Comparison of ENCODE assay signal across 16 mouse cellular contexts in the genomic region with DNA sequence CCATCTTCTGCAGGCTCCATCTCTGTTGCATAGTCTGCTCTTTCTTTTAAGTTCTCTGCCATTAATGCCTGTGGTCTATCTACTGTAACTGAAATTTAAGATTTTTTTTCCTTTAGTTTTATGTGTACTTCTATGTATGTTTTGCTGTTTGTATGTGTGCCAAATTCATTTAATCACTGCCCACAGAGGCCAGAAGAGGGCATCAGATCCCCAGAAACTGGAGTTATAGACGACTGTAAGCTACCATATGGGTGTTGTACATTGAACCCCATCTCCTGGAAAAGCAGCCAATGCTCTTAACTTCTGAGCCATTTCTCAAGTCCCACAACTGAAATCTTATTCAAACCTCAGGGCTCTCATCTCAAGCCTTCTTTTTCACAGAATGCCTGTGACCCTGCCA. TPM values are rescaled to one million over a fixed set of nuclear protein-coding genes. Genes with fewer than 3 reads are reported as not detected.
DNase-seq lines count a peak whose midpoint lies in the region; ATAC-seq and TF ChIP-seq lines count a peak whose summit lies in the region.
"Had no signal": no experiment of that assay in that cellular context is flagged by ENCODE, and none has a peak within 500 bp of the region (broad histone marks: within the 10 kb centered on the region; RNA-seq: fewer than 3 reads in every experiment).

No protein-coding gene starts in this region.

- peak; percentile 26 for DNase-seq in kidney, postnatal 0 days (ENCODE audit: low spot score)
- no peak for DNase-seq in kidney, adult 11 months
- peak; percentile 30 for DNase-seq in retina, postnatal 1 day
- no peak for DNase-seq in retina, embryonic 14.5 days (ENCODE audit: low spot score)
- DNase-seq in NIH3T3 (ENCODE audit: low read depth): peak; percentile 34
- no peak for DNase-seq in stomach, postnatal 0 days (ENCODE audit: low spot score)
- no peak for DNase-seq in kidney, postnatal 10 days
- DNase-seq: adrenal gland, postnatal 10 days; cerebellum, adult 2 months; embryo, embryonic 11 days; right cerebral cortex, postnatal 25 days had no signal

- no peaks in the 10 kb centered on the region for H3K27me3 ChIP-seq in kidney, postnatal 0 days (ENCODE audit: insufficient read depth, low read length)
- no peaks in the 10 kb centered on the region for H3K27me3 ChIP-seq in stomach, postnatal 0 days (ENCODE audit: control insufficient read depth, insufficient read depth, low read length)
- H3K27me3 ChIP-seq: forebrain, embryonic 12.5 days; limb, embryonic 15.5 days had no signal

- no peak for ATAC-seq in kidney, postnatal 0 days (replicated peaks; ENCODE audit: low FRiP score, low read depth)
- ATAC-seq in stomach, postnatal 0 days (ENCODE audit: low FRiP score, low TSS enrichment): no peak

- H3K27ac ChIP-seq in kidney, postnatal 0 days: no peak overlapping the region
- no peak overlapping the region for H3K27ac ChIP-seq in stomach, postnatal 0 days (replicated peaks)
- H3K27ac ChIP-seq: forebrain, embryonic 12.5 days; limb, embryonic 15.5 days; midbrain, embryonic 10.5 days had no signal

- H3K4me1 ChIP-seq in kidney, postnatal 0 days (replicated peaks; ENCODE audit: insufficient read depth, low read length): no peaks in the 10 kb centered on the region
- no peaks in the 10 kb centered on the region for H3K4me1 ChIP-seq in stomach, postnatal 0 days (replicated peaks; ENCODE audit: control insufficient read depth, insufficient read depth)
- H3K4me1 ChIP-seq: forebrain, embryonic 12.5 days; midbrain, embryonic 10.5 days had no signal

- no peak for TF ChIP-seq EP300 in stomach, postnatal 0 days (optimal IDR thresholded peaks at IDR 0.05)

- no peaks in the 10 kb centered on the region for H3K36me3 ChIP-seq in kidney, postnatal 0 days (ENCODE audit: insufficient read depth, low read length)
- no peaks in the 10 kb centered on the region for H3K36me3 ChIP-seq in stomach, postnatal 0 days (ENCODE audit: control insufficient read depth, insufficient read depth, low read length)
- H3K36me3 ChIP-seq: forebrain, embryonic 12.5 days; limb, embryonic 15.5 days; midbrain, embryonic 10.5 days had no signal

- 21% methylated on average over 1 of the region's 1 CpGs for WGBS in kidney, postnatal 0 days
- 21% methylated on average over 1 of the region's 1 CpGs for WGBS in stomach, postnatal 0 days

- TF ChIP-seq CTCF in kidney, postnatal 0 days (IDR thresholded peaks at IDR 0.05; ENCODE audit: low read depth): peak; percentile 64
- peak; percentile 63 for TF ChIP-seq CTCF in stomach, postnatal 0 days (IDR thresholded peaks at IDR 0.05; ENCODE audit: low read depth)

- no peaks in the 10 kb centered on the region; the same call in 1 of the 2 replicates for H3K9me3 ChIP-seq in kidney, postnatal 0 days (replicated peaks; ENCODE audit: low read length)
- H3K9me3 ChIP-seq in stomach, postnatal 0 days (ENCODE audit: control insufficient read depth, low read length): no peaks in the 10 kb centered on the region
- H3K9me3 ChIP-seq: limb, embryonic 15.5 days had no signal

- H3K4me3 ChIP-seq in kidney, postnatal 0 days (replicated peaks; ENCODE audit: low read depth, low read length): no peak overlapping the region
- no peak overlapping the region for H3K4me3 ChIP-seq in stomach, postnatal 0 days (ENCODE audit: low read depth, low read length)
- H3K4me3 ChIP-seq: forebrain, embryonic 12.5 days; limb, embryonic 15.5 days; midbrain, embryonic 10.5 days had no signal

- H3K9ac ChIP-seq in kidney, postnatal 0 days (ENCODE audit: low read depth, low read length): no peak overlapping the region
- no peak overlapping the region for H3K9ac ChIP-seq in stomach, postnatal 0 days (ENCODE audit: low read length)
- H3K9ac ChIP-seq: forebrain, embryonic 12.5 days; limb, embryonic 15.5 days had no signal

- H3K4me2 ChIP-seq in kidney, postnatal 0 days (ENCODE audit: low read length): no peak overlapping the region
- H3K4me2 ChIP-seq in stomach, postnatal 0 days (replicated peaks; ENCODE audit: low read depth): no peak overlapping the region
- H3K4me2 ChIP-seq: forebrain, embryonic 12.5 days; limb, embryonic 15.5 days had no signal

RNA-seq across cellular contexts. Expression of a gene that starts 3.4 kb away (rescaled TPM):
- not detected in 2 replicates for polyA plus RNA-seq in kidney, postnatal 0 days (2015; fragmentation: Nextera tagmentation; extraction: Ambion mirVana)
- polyA plus RNA-seq in stomach, postnatal 0 days (2015; fragmentation: Nextera tagmentation; extraction: Ambion mirVana): 1.1 and 1.2 TPM in 2 replicates
- polyA plus RNA-seq: cerebellum, adult 2 months; kidney, embryonic 14.5 days; limb, embryonic 15.5 days; lung, embryonic 16.5 days; midbrain, embryonic 10.5 days had no signal

RNA-seq across cellular contexts. Expression of a gene that starts 6.7 kb away (rescaled TPM):
- polyA plus RNA-seq in kidney, postnatal 0 days (2015; fragmentation: Nextera tagmentation; extraction: Ambion mirVana): not detected in 2 replicates
- 3.4 and 3.5 TPM in 2 replicates for polyA plus RNA-seq in stomach, postnatal 0 days (2015; fragmentation: Nextera tagmentation; extraction: Ambion mirVana)
- polyA plus RNA-seq: forebrain, embryonic 12.5 days; kidney, embryonic 14.5 days; limb, embryonic 15.5 days; lung, embryonic 16.5 days; midbrain, embryonic 10.5 days had no signal

RNA-seq across cellular contexts. Expression of a gene that starts 23.3 kb away (rescaled TPM):
- polyA plus RNA-seq in kidney, postnatal 0 days (2015; fragmentation: Nextera tagmentation; extraction: Ambion mirVana): 22.7 and 23.8 TPM in 2 replicates
- polyA plus RNA-seq in stomach, postnatal 0 days (2015; fragmentation: Nextera tagmentation; extraction: Ambion mirVana): 13.5 and 15.2 TPM in 2 replicates

RNA-seq across cellular contexts. Expression of a gene that starts 47.9 kb away (rescaled TPM):
- polyA plus RNA-seq in kidney, postnatal 0 days (2015; fragmentation: Nextera tagmentation; extraction: Ambion mirVana): 8.1 and 8.9 TPM in 2 replicates
- 3.6 and 3.9 TPM in 2 replicates for polyA plus RNA-seq in stomach, postnatal 0 days (2015; fragmentation: Nextera tagmentation; extraction: Ambion mirVana)

Comparison
In these comparisons a context has a peak if more than half of its experiments do, and no peak if none do; other contexts are left out.
1. DNase-seq: peak in kidney, postnatal 0 days (single experiment), retina, postnatal 1 day (single experiment) and NIH3T3 (single experiment); none in kidney, adult 11 months (single experiment), retina, embryonic 14.5 days (single experiment), stomach, postnatal 0 days (single experiment) and kidney, postnatal 10 days (single experiment).